8 mouse cellular contexts compared by ENCODE assay signal in the genomic region with DNA sequence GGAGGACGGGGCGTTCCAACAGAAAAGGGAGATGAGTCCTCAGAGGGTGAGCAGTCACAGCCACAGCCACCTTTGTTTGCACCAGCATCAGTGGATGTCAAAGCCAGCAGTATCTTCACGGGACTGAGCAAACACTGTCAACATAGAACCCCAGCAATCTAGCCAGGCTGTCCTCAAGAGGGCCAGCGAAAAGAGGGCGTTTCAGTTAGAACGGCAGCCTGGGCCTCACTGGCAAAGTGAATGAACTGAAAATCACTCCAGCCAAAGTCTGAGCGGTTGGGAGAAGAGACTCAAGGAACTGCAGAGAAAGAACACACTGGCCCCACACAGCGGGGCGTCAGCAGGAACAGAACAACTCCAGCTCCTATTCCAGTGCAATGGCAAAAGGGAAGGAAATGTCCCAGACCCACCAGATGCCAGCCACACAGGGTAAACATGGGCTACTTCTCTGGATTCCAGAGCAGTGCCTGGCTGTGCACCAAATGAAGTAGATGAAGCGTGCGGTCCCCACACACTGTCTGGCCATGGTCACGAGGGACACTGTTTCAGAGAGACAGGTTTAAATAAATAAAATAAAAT. TPM values are rescaled to one million over a fixed set of nuclear protein-coding genes. Genes with fewer than 3 reads are reported as not detected.
DNase-seq lines count a peak whose midpoint lies in the region; ATAC-seq lines count a peak whose summit lies in the region.
"Had no signal": no experiment of that assay in that cellular context is flagged by ENCODE, and none has a peak within 500 bp of the region (broad histone marks: within the 10 kb centered on the region; RNA-seq: fewer than 3 reads in every experiment).

No protein-coding gene starts in this region.

- H3K4me1 ChIP-seq in kidney, embryonic 15.5 days, result peaks cover 44% of the 10 kb centered on the region
- peaks cover 23% of the 10 kb centered on the region for H3K4me1 ChIP-seq in kidney, embryonic 16.5 days (ENCODE audit: insufficient read depth, low read length)
- H3K4me1 ChIP-seq in embryonic facial prominence, embryonic 10.5 days, result peaks cover 77% of the 10 kb centered on the region
- H3K4me1 ChIP-seq in forebrain, embryonic 15.5 days, result peaks cover 87% of the 10 kb centered on the region
- H3K4me1 ChIP-seq in midbrain, embryonic 15.5 days, result peaks cover 83% of the 10 kb centered on the region

- no peak overlapping the region for H3K9ac ChIP-seq in kidney, embryonic 15.5 days
- H3K9ac ChIP-seq in kidney, embryonic 16.5 days (replicated peaks; ENCODE audit: low read length), result no peak overlapping the region
- no peak overlapping the region for H3K9ac ChIP-seq in forebrain, embryonic 15.5 days (replicated peaks)
- H3K9ac ChIP-seq in midbrain, embryonic 15.5 days, result no peak overlapping the region; the same call in 1 of the 2 replicates

- no peak overlapping the region for H3K4me3 ChIP-seq in kidney, embryonic 15.5 days (replicated peaks)
- H3K4me3 ChIP-seq in kidney, embryonic 16.5 days (ENCODE audit: low read length), result no peak overlapping the region
- H3K4me3 ChIP-seq in embryonic facial prominence, embryonic 10.5 days, result no peak overlapping the region
- no peak overlapping the region for H3K4me3 ChIP-seq in forebrain, embryonic 15.5 days
- no peak overlapping the region for H3K4me3 ChIP-seq in midbrain, embryonic 15.5 days

- H3K9me3 ChIP-seq in kidney, embryonic 15.5 days (replicated peaks), result no peaks in the 10 kb centered on the region
- no peaks in the 10 kb centered on the region for H3K9me3 ChIP-seq in kidney, embryonic 16.5 days (ENCODE audit: low read length)
- H3K9me3 ChIP-seq in embryonic facial prominence, embryonic 10.5 days, result no peaks in the 10 kb centered on the region
- H3K9me3 ChIP-seq in forebrain, embryonic 15.5 days, result no peaks in the 10 kb centered on the region
- no peaks in the 10 kb centered on the region for H3K9me3 ChIP-seq in midbrain, embryonic 15.5 days

- peaks cover 18% of the 10 kb centered on the region for H3K36me3 ChIP-seq in kidney, embryonic 15.5 days
- H3K36me3 ChIP-seq in kidney, embryonic 16.5 days (ENCODE audit: insufficient read depth, low read length), result no peaks in the 10 kb centered on the region
- peaks cover 55% of the 10 kb centered on the region for H3K36me3 ChIP-seq in embryonic facial prominence, embryonic 10.5 days (replicated peaks)
- no peaks in the 10 kb centered on the region for H3K36me3 ChIP-seq in forebrain, embryonic 15.5 days
- no peaks in the 10 kb centered on the region for H3K36me3 ChIP-seq in midbrain, embryonic 15.5 days (replicated peaks)

- H3K27me3 ChIP-seq in kidney, embryonic 15.5 days, result no peaks in the 10 kb centered on the region
- H3K27me3 ChIP-seq in kidney, embryonic 16.5 days (ENCODE audit: insufficient read depth, low read length), result no peaks in the 10 kb centered on the region
- no peaks in the 10 kb centered on the region for H3K27me3 ChIP-seq in embryonic facial prominence, embryonic 10.5 days (replicated peaks; ENCODE audit: low read depth, poor library complexity, severe bottlenecking)
- no peaks in the 10 kb centered on the region for H3K27me3 ChIP-seq in forebrain, embryonic 15.5 days
- no peaks in the 10 kb centered on the region for H3K27me3 ChIP-seq in midbrain, embryonic 15.5 days (replicated peaks)

- no peak for ATAC-seq in kidney, embryonic 15.5 days (replicated peaks; ENCODE audit: low FRiP score)
- no peak for ATAC-seq in kidney, embryonic 16.5 days (ENCODE audit: low FRiP score, low TSS enrichment)
- no peak for ATAC-seq in forebrain, embryonic 15.5 days (replicated peaks)
- no peak for ATAC-seq in midbrain, embryonic 15.5 days (replicated peaks)

- H3K27ac ChIP-seq in kidney, embryonic 15.5 days, result peak overlapping the region; percentile 5; the same call in 1 of the 2 replicates
- no peak overlapping the region for H3K27ac ChIP-seq in kidney, embryonic 16.5 days (ENCODE audit: low read length)
- H3K27ac ChIP-seq in embryonic facial prominence, embryonic 10.5 days (replicated peaks), result peak overlapping the region; percentile 19
- peak overlapping the region; percentile 39 for H3K27ac ChIP-seq in forebrain, embryonic 15.5 days (replicated peaks)
- H3K27ac ChIP-seq in midbrain, embryonic 15.5 days, result peak overlapping the region; percentile 55

- no peak overlapping the region for H3K4me2 ChIP-seq in kidney, embryonic 15.5 days
- H3K4me2 ChIP-seq in kidney, embryonic 16.5 days (replicated peaks; ENCODE audit: low read depth, low read length), result no peak overlapping the region
- no peak overlapping the region for H3K4me2 ChIP-seq in forebrain, embryonic 15.5 days (replicated peaks)
- H3K4me2 ChIP-seq in midbrain, embryonic 15.5 days, result no peak overlapping the region

- no peak for DNase-seq in embryonic facial prominence, embryonic 10.5 days (ENCODE audit: low spot score)
- no peak for DNase-seq in natural killer cell, adult 2 months (ENCODE audit: low spot score in 2 of 2)
- no peak for DNase-seq in adipocyte (ENCODE audit: low spot score)
- DNase-seq: kidney, postnatal 4 days had no signal

- 70% methylated on average over 12 of the region's 12 CpGs for WGBS in kidney, embryonic 15.5 days
- 65% methylated on average over 12 of the region's 12 CpGs for WGBS in kidney, embryonic 16.5 days
- 73% methylated on average over 12 of the region's 12 CpGs for WGBS in embryonic facial prominence, embryonic 10.5 days
- 42% methylated on average over 12 of the region's 12 CpGs for WGBS in forebrain, embryonic 15.5 days
- WGBS in midbrain, embryonic 15.5 days, result 59% methylated on average over 12 of the region's 12 CpGs

RNA-seq across cellular contexts. Expression of gene Tesc, which starts 55.6 kb away (rescaled TPM):
- polyA plus RNA-seq in kidney, embryonic 15.5 days (2015; fragmentation: Nextera tagmentation; extraction: Ambion mirVana), result 17.1 and 18.6 TPM in 2 replicates
- 20.9 and 23.9 TPM in 2 replicates for polyA plus RNA-seq in kidney, embryonic 16.5 days (2015; fragmentation: Nextera tagmentation; extraction: Ambion mirVana)
- polyA plus RNA-seq in embryonic facial prominence, embryonic 10.5 days (2016; fragmentation: Nextera tagmentation; extraction: Ambion mirVana), result 0.20 and 1.6 TPM in 2 replicates
- polyA plus RNA-seq in forebrain, embryonic 15.5 days (2015; fragmentation: Nextera tagmentation; extraction: Ambion mirVana), result 9.9 and 10.6 TPM in 2 replicates
- polyA plus RNA-seq in midbrain, embryonic 15.5 days (2015; fragmentation: Nextera tagmentation; extraction: Ambion mirVana), result 6.5 and 7.9 TPM in 2 replicates
